Mouse (Mus musculus): Measurements from ENCODE around the gene Mmp19.

Gene Mmp19

GRCm38 (mm10) chr10:128807018-128807417 is 16.3 kb downstream of the Mmp19 start:
- no peak for TF ChIP-seq GATA4 (IDR thresholded peaks at IDR 0.05; ENCODE audit: insufficient replicate concordance, low read length)

DNA sequence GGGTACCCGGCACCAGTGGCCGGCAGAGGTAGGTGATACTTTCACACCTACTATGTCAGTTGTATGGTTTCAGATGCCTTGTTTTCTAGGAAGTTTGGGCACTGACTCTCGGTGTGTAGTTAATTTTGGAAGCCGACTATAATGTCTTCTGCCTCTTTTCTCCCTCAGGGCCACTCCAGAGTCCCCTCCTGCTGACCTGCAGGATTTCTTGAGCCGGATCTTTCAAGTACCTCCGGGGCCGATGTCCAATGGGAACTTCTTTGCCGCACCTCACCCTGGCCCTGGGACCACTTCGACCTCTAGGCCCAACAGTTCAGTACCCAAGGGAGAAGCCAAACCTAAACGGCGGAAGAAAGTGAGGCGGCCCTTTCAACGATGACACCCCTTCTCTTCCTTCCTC is 26.3 kb downstream of the Mmp19 start, which contains the start of gene Sarnp:
Gene Sarnp (plus strand): TSS at position 301 of the 400 bp plus-strand sequence.
- no peak for TF ChIP-seq GATA4 (IDR thresholded peaks at IDR 0.05; ENCODE audit: insufficient replicate concordance, low read length)

GRCm38 (mm10) chr10:128820217-128820616 is 29.5 kb downstream of the Mmp19 start:
- TF ChIP-seq GATA4 (IDR thresholded peaks at IDR 0.05; ENCODE audit: insufficient replicate concordance, low read length) = no peak

DNA sequence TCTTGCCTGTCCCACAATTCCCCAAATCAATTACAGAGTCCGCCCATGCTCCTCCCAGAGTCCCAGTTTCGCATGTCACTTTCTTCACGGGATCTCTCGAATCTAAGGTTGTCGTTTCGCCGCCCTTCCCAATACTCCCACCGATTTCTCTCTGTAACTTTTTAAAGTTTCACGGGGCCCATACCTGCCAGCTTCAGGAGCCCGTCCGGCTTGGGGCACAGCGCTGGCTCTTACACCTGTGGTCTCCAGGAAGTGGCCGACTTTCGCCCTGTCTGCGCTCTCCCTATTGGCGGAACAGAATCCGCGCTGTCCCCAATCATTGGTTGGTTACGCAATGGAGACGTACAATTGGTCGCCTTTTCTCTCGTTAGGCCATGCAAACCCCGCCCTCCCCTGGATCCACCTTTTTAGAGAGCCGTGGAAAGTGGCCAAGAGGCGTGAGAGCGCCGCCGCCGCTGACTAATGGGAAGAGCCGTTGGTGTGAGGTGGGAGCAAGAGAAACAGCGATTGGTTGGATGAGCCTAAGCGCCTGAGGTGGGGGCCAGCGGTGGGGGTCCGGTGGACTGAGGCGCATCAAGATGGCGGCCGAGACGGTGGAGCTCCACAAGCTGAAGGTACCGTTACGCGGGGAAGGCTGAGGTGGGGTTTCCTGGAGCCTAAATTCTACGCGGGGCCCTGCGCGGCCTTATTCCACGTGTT is 30.8 kb downstream of the Mmp19 start, which contains the start of gene Ormdl2:
Gene Ormdl2 (minus strand): TSS at position 288 of the 699 bp plus-strand sequence.
- TF ChIP-seq GATA4 (IDR thresholded peaks at IDR 0.05; ENCODE audit: insufficient replicate concordance, low read length) = no peak

- TF ChIP-seq GATA4 (IDR thresholded peaks at IDR 0.05; ENCODE audit: insufficient replicate concordance, low read length) = no peak
Measured at GRCm38 (mm10) chr10:128822135-128822534, 31.4 kb downstream of the Mmp19 start.

DNA sequence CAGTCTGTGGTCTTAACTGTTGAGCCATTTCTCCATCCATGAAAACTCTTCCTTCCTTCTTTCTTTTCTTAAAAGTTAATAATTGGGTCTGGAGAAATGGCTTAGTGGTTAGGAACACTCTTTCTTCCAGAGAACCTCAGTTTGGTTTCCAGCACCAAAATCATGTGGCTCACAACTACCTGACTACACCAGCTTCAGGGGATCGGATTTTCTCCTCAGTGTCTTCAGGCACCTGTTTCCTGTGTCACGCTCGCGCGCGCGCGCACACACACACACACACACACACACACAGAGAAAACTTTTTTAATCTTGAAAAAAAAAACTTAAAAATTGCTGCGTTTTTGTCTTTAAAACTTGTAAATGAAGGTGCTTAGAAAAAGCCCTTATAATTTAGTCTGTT is 33.1 kb downstream of the Mmp19 start:
- TF ChIP-seq GATA4 (IDR thresholded peaks at IDR 0.05; ENCODE audit: insufficient replicate concordance, low read length) = no peak

GRCm38 (mm10) chr10:128837400-128837799 is 46.7 kb downstream of the Mmp19 start:
- no peak for TF ChIP-seq GATA4 (IDR thresholded peaks at IDR 0.05; ENCODE audit: insufficient replicate concordance, low read length)

DNA sequence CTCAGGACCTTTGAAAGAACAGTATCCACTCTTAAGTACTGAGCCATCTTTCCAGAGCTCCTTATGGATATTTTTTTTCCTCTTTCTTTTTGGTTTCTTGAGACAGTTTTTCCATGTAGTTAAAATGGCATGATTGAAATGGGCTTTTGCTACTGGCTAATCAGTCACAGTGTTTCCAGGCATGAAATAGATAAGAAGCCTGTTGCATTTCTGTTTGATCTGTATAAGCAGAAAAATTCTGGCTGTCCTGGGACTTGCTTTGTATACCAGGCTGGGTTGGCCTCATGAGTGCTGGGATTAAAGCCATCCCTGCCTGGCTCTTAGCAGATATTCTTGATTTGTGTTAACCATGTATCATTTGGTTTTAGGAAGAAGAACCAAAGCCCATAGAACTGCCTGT is 48.7 kb downstream of the Mmp19 start:
- no peak for TF ChIP-seq GATA4 (IDR thresholded peaks at IDR 0.05; ENCODE audit: insufficient replicate concordance, low read length)

- TF ChIP-seq GATA4 (IDR thresholded peaks at IDR 0.05; ENCODE audit: insufficient replicate concordance, low read length) = no peak
Measured at GRCm38 (mm10) chr10:128840612-128841011, 49.9 kb downstream of the Mmp19 start.

DNA sequence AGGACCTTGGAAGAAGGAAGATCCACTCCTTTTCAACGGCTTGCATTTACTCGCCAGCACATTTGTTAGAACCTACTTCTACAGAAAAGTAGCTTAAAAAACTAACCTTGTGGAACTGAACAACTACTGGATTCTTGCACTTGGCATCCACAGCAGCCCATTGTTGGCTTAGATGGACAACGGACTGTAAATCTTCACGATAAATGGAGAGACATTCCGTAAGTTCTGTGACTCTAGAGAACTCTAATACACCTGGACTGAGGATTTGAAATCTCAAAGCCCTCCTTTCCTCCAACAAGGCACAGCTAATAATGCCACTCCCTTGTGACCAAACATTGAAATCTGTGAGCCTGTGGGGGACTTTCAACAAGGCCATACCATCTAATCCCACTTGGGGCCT is 52.5 kb downstream of the Mmp19 start:
- TF ChIP-seq GATA4 (IDR thresholded peaks at IDR 0.05; ENCODE audit: insufficient replicate concordance, low read length) = no peak

DNA sequence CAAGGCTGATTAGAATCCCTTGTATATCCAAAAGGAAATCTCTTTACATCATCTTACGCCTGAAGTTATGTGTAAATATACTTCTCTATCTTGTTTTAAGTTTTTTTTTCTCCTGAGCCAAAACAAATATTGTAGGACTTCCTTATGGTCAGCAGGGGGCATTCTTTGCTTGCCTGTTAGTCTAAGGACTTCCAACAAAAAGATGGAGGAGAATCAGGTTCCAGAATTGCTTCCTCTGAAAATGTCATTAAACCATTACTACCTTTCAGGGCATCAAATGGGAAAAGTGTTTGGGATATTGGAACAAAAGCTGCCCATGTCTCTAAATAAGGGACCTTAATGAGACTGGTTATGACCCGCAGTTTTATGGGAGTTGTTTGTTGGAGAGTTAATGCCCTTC is 54.8 kb downstream of the Mmp19 start:
- no peak for TF ChIP-seq GATA4 (IDR thresholded peaks at IDR 0.05; ENCODE audit: insufficient replicate concordance, low read length)

DNA sequence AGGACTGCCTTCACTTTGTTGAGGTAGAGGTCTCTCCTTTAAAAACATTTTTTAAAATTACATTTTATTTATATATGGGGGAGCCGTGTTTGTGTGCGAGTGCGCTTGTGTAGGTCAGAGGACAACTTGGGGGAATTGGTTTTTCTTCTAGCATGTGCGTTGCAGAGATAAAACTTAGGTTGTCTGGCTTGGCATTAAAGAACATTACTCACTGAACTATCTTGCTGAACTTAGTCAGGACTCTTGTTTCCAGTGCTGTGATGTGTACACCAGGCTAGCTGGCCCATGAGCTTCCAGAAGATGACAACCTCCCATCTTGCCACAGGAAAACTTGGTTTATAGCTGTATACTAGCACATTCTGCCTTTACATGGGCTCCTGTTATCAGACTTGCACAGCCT is 56.0 kb downstream of the Mmp19 start:
- no peak for TF ChIP-seq GATA4 (IDR thresholded peaks at IDR 0.05; ENCODE audit: insufficient replicate concordance, low read length)

- no peak for TF ChIP-seq GATA4 (IDR thresholded peaks at IDR 0.05; ENCODE audit: insufficient replicate concordance, low read length)
Measured at GRCm38 (mm10) chr10:128848426-128848825, 57.7 kb downstream of the Mmp19 start.

- TF ChIP-seq GATA4 (IDR thresholded peaks at IDR 0.05; ENCODE audit: insufficient replicate concordance, low read length) = no peak
Measured at GRCm38 (mm10) chr10:128850339-128850738, 59.6 kb downstream of the Mmp19 start.

All from liver, adult (tissue).